Comparison of ENCODE assay signal across 21 mouse cellular contexts in genomic region chr5:17328946-17329566, GRCm38 (mm10). TPM values are rescaled to one million over a fixed set of nuclear protein-coding genes. Genes with fewer than 3 reads are reported as not detected.
A peak's percentile ranks its signal among the peaks of the same experiment; 100 is the strongest.
DNase-seq lines count a peak whose midpoint lies in the region; ATAC-seq and TF ChIP-seq lines count a peak whose summit lies in the region.
"Had no signal": no experiment of that assay in that cellular context is flagged by ENCODE, and none has a peak within 500 bp of the region (broad histone marks: within the 10 kb centered on the region; RNA-seq: fewer than 3 reads in every experiment).

No protein-coding gene starts in this region.

- H3K4me1 ChIP-seq in kidney, embryonic 16.5 days (ENCODE audit: insufficient read depth, low read length) = no peaks in the 10 kb centered on the region
- no peaks in the 10 kb centered on the region; the same call in 1 of the 2 replicates for H3K4me1 ChIP-seq in lung, embryonic 14.5 days (ENCODE audit: insufficient read depth)
- no peaks in the 10 kb centered on the region for H3K4me1 ChIP-seq in forebrain, embryonic 11.5 days (replicated peaks; ENCODE audit: control insufficient read depth, insufficient read depth, low read length)
- H3K4me1 ChIP-seq: embryonic facial prominence, embryonic 13.5 days; heart, embryonic 13.5 days; hindbrain, embryonic 15.5 days had no signal

- H3K36me3 ChIP-seq in kidney, embryonic 16.5 days (ENCODE audit: insufficient read depth, low read length) = no peaks in the 10 kb centered on the region
- H3K36me3 ChIP-seq in lung, embryonic 14.5 days (ENCODE audit: insufficient read depth) = no peaks in the 10 kb centered on the region
- no peaks in the 10 kb centered on the region for H3K36me3 ChIP-seq in forebrain, embryonic 11.5 days (ENCODE audit: control insufficient read depth, insufficient read depth, low read length)
- H3K36me3 ChIP-seq: embryonic facial prominence, embryonic 13.5 days; heart, embryonic 13.5 days; hindbrain, embryonic 15.5 days had no signal

- peak; percentile 59; the same call in 1 of the 2 replicates for ATAC-seq in kidney, embryonic 16.5 days (ENCODE audit: low FRiP score, low TSS enrichment)
- no peak for ATAC-seq in lung, embryonic 14.5 days (ENCODE audit: insufficient read depth)
- ATAC-seq in forebrain, embryonic 11.5 days (replicated peaks; ENCODE audit: low FRiP score) = no peak
- ATAC-seq: forebrain, embryonic 14.5 days had no signal

- no peak for DNase-seq in kidney, adult 8-10 months
- DNase-seq in lung, embryonic 14.5 days = peak; percentile 9
- DNase-seq in lung, postnatal 25 days (ENCODE audit: low spot score) = no peak
- DNase-seq in adipocyte (ENCODE audit: low spot score) = peak; percentile 21
- DNase-seq in urinary bladder, postnatal 14 days (ENCODE audit: low spot score) = no peak
- no peak for DNase-seq in forebrain, embryonic 11.5 days (ENCODE audit: low spot score)
- DNase-seq: adrenal gland, postnatal 14 days; cerebellum, adult 18-20 months; cerebellum, adult 9-11 months; cerebellum, postnatal 36 days; gastrocnemius, adult 2 months; gastrocnemius, postnatal 25 days; heart, postnatal 36 days had no signal

- no peaks in the 10 kb centered on the region for H3K27me3 ChIP-seq in kidney, embryonic 16.5 days (ENCODE audit: insufficient read depth, low read length)
- H3K27me3 ChIP-seq in lung, embryonic 14.5 days (ENCODE audit: insufficient read depth, low read length) = no peaks in the 10 kb centered on the region
- H3K27me3 ChIP-seq in forebrain, embryonic 11.5 days (ENCODE audit: control insufficient read depth, insufficient read depth, low read length) = no peaks in the 10 kb centered on the region
- H3K27me3 ChIP-seq: CH12.LX; embryonic facial prominence, embryonic 13.5 days; heart, embryonic 13.5 days; hindbrain, embryonic 15.5 days had no signal

- H3K27ac ChIP-seq in kidney, embryonic 16.5 days (ENCODE audit: low read length) = no peak overlapping the region
- H3K27ac ChIP-seq in lung, embryonic 14.5 days (ENCODE audit: low read depth) = no peak overlapping the region
- no peak overlapping the region for H3K27ac ChIP-seq in forebrain, embryonic 11.5 days (ENCODE audit: low read depth, low read length)
- H3K27ac ChIP-seq: embryonic facial prominence, embryonic 13.5 days; gastrocnemius, adult 2 months; heart, embryonic 13.5 days; hindbrain, embryonic 15.5 days had no signal

- no peak overlapping the region for H3K4me2 ChIP-seq in kidney, embryonic 16.5 days (replicated peaks; ENCODE audit: low read depth, low read length)
- H3K4me2 ChIP-seq in lung, embryonic 14.5 days = no peak overlapping the region
- H3K4me2 ChIP-seq in forebrain, embryonic 11.5 days (ENCODE audit: low read depth, low read length, severe bottlenecking) = no peak overlapping the region
- H3K4me2 ChIP-seq: embryonic facial prominence, embryonic 13.5 days; heart, embryonic 13.5 days; hindbrain, embryonic 15.5 days had no signal

- H3K4me3 ChIP-seq in kidney, embryonic 16.5 days (ENCODE audit: low read length) = no peak overlapping the region
- H3K4me3 ChIP-seq in lung, embryonic 14.5 days (ENCODE audit: low read depth, low read length) = no peak overlapping the region
- no peak overlapping the region for H3K4me3 ChIP-seq in forebrain, embryonic 11.5 days (ENCODE audit: low read depth, low read length)
- H3K4me3 ChIP-seq: embryonic facial prominence, embryonic 13.5 days; gastrocnemius, adult 2 months; heart, embryonic 13.5 days; hindbrain, embryonic 15.5 days had no signal

- no peak for TF ChIP-seq CTCF in lung, embryonic 14.5 days (IDR thresholded peaks at IDR 0.05; ENCODE audit: low read depth)

- H3K9me3 ChIP-seq in kidney, embryonic 16.5 days (ENCODE audit: low read length) = no peaks in the 10 kb centered on the region
- H3K9me3 ChIP-seq in lung, embryonic 14.5 days (ENCODE audit: low read depth, low read length) = no peaks in the 10 kb centered on the region; the same call in 1 of the 2 replicates
- no peaks in the 10 kb centered on the region for H3K9me3 ChIP-seq in forebrain, embryonic 11.5 days (ENCODE audit: control insufficient read depth, low read length)
- H3K9me3 ChIP-seq: embryonic facial prominence, embryonic 13.5 days; heart, embryonic 13.5 days; hindbrain, embryonic 15.5 days had no signal

- H3K9ac ChIP-seq in kidney, embryonic 16.5 days (replicated peaks; ENCODE audit: low read length) = no peak overlapping the region
- no peak overlapping the region for H3K9ac ChIP-seq in lung, embryonic 14.5 days
- no peak overlapping the region for H3K9ac ChIP-seq in forebrain, embryonic 11.5 days (ENCODE audit: low read length)
- H3K9ac ChIP-seq: embryonic facial prominence, embryonic 13.5 days; heart, embryonic 13.5 days; hindbrain, embryonic 15.5 days had no signal

- WGBS in kidney, embryonic 16.5 days = 35% methylated on average over 2 of the region's 2 CpGs
- WGBS in lung, embryonic 14.5 days = 19% methylated on average over 2 of the region's 2 CpGs
- 74% methylated on average over 2 of the region's 2 CpGs for WGBS in forebrain, embryonic 11.5 days

RNA-seq across cellular contexts. Expression of gene Speer4f2, which starts 43.9 kb away (rescaled TPM):
- polyA plus RNA-seq in kidney, embryonic 16.5 days (2015; fragmentation: Nextera tagmentation; extraction: Ambion mirVana) = not detected in 2 replicates
- polyA plus RNA-seq in lung, embryonic 14.5 days (2014; fragmentation: Nextera tagmentation; extraction: Ambion mirVana) = not detected in 2 replicates
- not detected in 2 replicates for polyA plus RNA-seq in forebrain, embryonic 11.5 days (2014; fragmentation: Nextera tagmentation; extraction: Ambion mirVana)
- polyA plus RNA-seq: embryonic facial prominence, embryonic 13.5 days; forebrain, embryonic 14.5 days; heart, embryonic 13.5 days; heart, postnatal 0 days; hindbrain, embryonic 11.5 days; hindbrain, embryonic 15.5 days had no signal

Comparison
In these comparisons a context has a peak if more than half of its experiments do, and no peak if none do; other contexts are left out.
1. DNase-seq: peak in lung, embryonic 14.5 days (single experiment) and adipocyte (single experiment); none in kidney, adult 8-10 months (0 of 2), lung, postnatal 25 days (single experiment), urinary bladder, postnatal 14 days (single experiment) and forebrain, embryonic 11.5 days (single experiment).